Mouse (Mus musculus): ENCODE measurements around the gene Ddr2.

Ddr2 gene

DNA sequence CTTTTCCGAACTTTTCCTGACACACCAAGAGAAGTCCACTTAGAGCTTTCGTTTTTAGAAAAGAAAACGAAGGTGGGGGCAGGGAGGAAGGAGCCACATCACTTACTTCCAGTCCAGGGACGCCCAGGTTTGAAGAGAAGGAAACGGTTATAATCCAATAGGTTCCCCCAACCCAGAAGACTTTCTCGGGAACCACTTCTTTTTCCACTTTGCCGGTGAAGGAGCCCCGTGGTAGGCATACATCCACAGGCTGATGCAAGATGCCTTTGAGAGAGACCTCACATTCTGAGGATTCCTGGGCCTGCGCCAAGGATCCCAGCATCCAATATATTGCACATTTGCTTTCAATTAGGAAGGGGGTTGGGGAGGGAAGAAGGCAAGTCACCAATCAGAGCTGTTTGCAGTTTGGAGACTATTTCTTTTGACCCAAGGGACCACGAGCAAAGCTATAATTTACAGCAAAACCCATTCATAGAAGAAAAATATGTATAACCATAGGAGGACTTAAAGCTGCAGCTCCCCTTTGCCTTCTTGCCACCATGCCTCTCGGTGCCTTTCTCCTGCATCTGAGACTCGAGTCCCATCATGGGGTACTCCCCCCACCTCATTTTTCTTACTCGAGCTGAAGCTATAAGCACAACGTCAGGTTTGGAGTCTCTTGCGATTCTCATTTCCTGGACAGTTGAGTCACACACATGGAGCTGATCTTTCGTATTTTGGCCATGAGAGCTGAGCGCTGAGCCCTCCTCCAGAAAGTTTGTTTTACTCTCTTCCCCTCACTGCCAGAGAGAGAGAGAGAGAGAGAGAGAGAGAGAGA is at the start of gene Ddr2:
Ddr2 (minus strand) TSS at position 247 of the 817 bp plus-strand sequence.
- peak; percentile 77 for DNase-seq (ENCODE audit: extremely low spot score, low read depth, low spot score)

DNA sequence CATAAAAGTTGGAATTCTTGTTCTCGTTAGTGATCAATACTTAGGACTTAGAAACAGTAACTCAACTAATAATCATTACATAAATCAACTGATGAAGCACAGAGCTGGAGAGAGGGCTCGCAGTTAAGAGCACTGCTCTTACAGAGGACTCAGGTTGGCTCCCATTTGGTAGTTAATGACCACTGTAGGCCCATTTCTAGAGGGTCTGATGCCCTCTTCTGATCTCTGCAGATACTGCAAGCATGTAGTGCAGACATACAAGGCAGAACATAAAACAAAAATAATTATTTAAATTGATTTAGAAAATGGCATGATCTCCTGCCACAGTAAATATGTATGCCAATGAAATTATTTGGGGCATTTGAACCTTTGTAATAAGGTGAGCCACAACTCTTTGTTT is 49.1 kb upstream of the Ddr2 start:
- no peak for DNase-seq (ENCODE audit: extremely low spot score, low read depth, low spot score)

DNA sequence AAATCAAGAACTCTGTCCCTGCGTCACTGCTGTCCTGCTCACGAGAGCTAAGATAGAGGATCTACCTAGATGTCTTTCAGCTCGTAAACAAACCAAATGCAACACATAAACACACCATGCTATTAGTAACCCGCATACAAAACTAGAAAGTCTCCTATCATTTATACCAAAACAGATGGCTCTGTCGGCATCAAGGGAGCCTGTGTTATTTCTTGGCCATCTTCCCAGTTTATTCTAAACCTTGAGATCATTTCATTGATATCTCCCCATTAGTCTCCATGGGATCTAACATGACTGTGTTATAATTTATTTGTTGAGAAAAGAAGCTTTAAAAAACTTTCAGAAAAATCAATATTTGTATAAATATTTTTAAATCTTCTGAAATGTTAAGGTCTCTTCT is 45.2 kb upstream of the Ddr2 start:
- no peak for DNase-seq (ENCODE audit: extremely low spot score, low read depth, low spot score)

DNA sequence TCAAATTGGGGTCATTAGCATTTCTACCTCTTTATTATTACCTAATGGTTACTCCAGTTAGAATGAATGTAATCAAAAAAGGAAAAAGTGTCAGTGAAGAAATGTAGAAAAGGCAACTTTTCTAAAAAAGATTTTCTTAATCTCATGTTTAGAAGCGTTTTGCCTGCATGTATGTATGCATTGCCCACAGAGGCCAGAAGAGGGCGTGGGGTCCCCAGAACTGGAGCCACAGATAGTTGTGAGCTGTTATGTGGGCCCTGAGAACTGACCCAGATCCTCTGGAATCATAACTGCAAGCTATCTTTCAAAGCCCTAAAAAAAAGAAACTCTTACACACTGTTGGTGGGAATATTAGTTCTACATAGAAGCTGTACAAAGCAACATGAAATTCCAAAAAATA is 44.7 kb upstream of the Ddr2 start:
- DNase-seq (ENCODE audit: extremely low spot score, low read depth, low spot score) = no peak

DNA sequence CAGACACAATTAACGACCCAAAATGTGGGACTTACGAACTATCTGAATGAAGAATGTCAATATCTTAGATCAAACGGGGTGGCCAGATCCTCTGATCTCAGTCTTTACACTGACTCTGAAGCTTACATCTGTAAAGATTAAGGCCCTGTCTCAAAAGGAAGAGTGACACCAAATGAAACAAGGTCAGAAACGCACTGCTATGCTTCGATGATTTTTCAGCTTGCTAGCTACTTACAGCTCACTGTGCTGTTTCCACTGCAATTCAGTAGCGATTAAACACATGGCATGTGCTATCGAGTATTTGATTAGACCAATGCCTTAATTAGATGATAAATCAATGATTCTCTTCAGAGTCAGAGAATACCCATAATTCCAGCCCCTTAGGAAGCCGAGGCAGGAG is 43.4 kb upstream of the Ddr2 start:
- no peak for DNase-seq (ENCODE audit: extremely low spot score, low read depth, low spot score)

DNA sequence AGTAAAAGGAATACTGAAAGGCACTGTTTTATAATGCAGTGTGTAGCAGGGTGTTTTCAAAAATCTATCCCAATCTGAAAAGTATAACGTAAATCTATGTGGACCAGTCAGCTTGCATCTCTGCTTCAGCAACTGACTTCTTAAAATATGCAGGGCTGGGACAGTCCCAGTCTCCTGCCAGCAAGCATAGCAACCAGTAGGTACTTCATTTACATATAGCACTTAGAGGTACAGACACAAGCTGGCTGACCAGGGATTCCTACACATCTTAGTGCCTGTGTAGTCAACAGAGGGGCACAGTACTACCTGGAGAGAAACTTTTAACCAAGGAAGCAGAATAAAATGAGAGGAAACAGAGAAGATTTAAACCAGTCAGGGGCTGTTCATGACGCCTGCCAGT is 42.0 kb upstream of the Ddr2 start:
- DNase-seq (ENCODE audit: extremely low spot score, low read depth, low spot score) = no peak

DNA sequence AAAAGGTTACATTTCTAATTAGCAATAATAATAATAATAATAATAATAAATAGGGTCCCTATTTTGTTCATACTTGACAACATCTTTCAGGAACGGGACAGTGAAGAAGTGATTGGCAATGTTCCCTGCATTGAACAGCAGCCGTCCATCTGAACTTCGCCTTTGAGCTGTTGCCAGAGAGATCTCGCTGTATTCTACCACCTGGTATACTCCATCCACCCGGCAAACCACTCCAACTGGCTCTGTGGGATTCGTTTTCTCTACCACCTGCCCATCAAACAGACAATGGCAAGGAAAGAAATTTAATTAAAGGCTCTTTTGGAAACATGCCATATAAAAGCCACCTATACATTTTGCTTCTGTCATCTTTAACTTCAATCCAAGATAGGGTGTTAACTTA is 40.3 kb upstream of the Ddr2 start:
- no peak for DNase-seq (ENCODE audit: extremely low spot score, low read depth, low spot score)

DNA sequence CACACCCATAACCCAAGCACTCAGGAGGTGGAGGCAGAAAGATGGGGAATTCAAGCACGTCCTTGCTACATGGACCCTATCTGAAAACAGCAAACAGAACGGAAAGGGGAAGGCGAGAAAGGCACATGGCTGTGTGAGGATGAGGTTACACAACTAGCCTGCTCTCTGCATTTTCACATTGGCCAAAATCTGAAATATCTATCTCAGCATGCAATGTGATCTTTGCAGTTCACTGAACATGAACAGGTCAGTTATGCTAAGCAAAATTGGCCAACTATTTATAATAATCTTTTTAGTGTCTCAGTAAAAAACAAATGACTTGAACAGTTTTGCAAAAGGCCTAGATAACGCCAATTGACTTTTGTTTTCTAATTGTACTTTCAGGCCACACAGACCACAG is 39.2 kb upstream of the Ddr2 start:
- no peak for DNase-seq (ENCODE audit: extremely low spot score, low read depth, low spot score)

DNA sequence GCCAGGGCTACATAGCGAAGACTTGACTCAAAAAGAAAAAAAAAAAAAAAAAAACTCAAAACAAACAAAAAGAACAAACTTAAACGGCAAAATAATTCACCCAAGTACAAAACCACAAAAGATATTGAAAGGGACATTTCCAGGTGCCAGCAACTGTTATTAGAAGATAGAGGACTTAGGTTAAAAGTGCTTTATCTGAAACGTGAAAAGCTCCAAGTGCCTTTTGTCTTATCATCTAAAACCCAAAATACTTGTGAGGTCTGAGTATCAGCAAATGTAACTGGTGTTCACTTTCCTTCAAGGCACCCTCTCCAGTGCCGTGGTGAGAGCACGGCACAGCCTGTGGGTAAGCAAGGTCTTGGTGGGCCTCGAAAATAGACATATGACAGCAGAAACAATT is 38.0 kb upstream of the Ddr2 start:
- no peak for DNase-seq (ENCODE audit: extremely low spot score, low read depth, low spot score)

DNA sequence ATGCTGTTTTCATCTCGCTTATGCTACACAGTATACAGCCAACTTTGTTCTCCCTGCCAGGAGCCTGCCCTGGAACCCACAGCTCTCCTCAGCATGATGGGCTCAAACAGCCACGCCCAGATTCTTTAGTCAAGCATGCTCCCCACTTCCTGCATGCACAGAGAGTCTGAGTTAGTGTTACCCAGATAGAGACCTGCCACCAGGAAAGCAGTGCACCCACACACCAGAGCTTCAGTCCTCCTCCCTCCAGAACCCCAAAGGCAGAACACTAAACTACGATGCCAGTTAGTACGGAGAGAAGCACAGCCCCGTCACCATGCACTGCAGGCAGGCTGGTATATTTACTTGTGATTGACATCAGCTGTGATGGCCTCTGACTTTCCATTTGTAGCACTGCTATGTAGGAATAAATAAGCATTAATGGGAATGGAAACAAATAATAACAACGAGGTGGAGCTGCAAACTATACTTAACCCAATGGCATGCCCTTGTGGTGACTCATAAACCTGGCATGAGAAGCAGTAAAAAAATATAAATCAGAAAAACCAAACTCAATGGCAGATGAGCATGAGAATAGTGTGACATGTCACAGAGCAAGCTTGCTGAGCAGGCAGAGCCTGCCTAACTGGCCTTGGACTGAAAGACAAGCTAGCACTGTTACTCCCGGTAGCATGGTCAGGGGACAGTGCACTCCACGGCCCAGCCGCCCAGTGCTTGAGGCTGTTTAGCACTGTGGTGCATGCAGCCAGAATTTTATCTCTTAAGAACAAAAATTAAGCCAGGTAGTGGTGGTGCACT is 37.3 kb upstream of the Ddr2 start:
- DNase-seq (ENCODE audit: extremely low spot score, low read depth, low spot score) = no peak

DNA sequence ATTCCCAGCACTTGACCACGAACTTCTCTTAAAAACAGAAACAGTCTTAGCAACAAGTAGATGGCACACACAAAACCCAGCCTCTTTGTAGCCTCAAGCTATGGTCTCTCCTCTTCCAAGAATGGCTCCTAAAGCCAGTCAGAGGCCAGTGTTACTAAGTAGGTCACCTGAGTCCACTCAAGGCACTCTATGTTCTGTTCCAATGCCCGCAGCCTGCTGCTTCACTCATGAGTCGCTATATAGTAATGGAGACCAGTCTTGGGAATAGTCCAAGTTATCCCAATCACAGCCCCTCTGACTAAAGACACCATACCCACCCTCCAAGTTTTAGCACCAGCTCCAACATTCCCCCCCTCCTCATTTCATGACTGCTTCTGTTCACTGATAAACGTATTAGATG is 35.0 kb upstream of the Ddr2 start:
- no peak for DNase-seq (ENCODE audit: extremely low spot score, low read depth, low spot score)

DNA sequence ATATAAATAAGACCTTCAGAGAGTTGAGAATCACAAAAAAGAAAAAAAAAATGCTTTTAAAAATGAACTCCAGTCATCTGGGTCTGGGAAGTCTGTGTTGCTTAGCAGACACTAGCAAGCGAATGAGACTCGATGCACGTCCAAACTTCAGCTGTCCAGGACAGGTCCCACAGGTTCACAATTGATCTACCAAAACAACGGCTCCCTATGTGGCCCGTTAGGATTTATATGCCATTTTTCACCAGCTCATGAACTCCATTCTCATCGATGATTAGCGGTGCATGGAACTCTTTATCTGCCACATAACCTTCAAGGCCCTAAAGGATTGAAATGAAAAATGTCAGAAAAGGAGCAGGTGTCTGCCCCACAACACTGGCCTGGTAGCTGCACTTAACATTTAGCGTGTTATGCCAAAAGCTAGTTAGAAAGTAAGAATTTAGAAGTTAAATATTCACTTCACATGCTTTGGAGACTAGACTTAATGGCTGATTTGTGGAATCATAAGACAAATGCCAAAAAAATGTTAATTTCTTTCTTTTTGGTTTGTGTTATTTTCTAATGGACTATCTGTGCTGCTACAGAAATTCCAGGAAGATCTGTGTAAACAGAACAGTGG is 31.8 kb upstream of the Ddr2 start:
- no peak for DNase-seq (ENCODE audit: extremely low spot score, low read depth, low spot score)

DNA sequence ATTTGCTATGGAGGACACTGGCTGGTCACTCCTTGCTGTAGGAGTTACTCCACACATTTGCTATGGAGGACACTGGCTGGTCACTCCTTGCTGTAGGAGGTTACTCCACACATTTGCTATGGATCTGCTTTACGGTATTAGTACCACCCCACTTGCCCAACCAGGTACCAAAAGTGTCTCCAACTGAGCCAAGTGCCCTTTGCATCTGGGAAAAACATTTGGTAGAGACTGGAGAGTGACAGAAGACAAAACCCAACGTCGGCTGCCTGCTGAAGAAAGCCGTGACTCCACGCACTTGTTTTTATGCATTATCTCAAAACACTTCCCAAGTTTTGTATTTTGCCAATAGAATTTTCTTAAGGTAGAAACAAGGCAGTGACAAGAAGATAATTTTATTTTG is 31.1 kb upstream of the Ddr2 start:
- no peak for DNase-seq (ENCODE audit: extremely low spot score, low read depth, low spot score)

DNA sequence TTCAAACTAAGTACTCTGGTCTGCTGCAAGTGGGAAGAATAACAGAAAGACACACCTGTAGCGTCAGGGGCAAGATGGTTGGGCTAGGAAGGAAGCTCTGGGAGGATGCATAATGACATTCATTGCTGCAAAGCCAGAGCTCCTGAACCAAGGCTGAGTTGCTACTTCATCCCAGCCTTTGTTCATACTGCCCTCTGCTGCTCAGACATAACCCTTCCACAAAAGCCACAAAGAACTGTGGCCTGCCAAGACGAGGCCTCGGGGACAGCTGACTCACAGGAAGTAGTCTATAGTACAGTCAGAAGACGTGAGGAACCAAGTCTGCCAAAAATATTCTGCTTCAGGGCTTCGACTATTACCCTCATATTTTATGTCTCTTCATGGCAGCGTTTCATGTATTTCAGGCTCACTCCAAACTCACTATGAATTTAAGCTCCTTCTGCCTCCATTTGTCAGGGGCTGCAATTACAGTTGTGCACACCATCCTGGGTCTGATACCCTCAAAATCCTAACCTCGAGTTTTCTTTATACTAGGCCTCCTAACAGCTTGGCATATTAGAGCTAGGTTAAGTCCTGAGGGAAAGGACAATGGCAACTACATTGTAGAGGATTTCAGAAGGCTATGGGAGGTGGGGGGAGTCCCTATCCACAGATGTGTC is 25.9 kb upstream of the Ddr2 start:
- peak; percentile 41 for DNase-seq (ENCODE audit: extremely low spot score, low read depth, low spot score)

DNA sequence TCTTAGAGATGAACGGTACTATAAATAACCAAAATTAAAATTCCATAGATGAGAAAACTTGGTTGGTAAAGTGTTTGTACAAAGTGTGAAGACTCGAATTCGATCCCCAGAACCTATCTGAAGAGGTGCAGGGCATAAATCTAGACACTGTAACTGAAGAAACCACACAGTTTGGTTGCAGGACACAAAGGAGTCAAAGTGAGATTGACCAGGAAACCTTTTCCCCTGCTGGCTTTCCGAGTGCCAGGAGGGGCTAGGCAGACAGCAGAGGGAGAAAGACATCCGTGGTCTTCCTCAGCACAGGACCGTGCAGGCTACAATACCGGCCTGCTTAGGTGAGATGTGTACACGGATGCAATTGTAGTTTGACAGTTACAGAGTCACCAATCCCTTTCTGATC is 23.7 kb upstream of the Ddr2 start:
- no peak for DNase-seq (ENCODE audit: extremely low spot score, low read depth, low spot score)

DNA sequence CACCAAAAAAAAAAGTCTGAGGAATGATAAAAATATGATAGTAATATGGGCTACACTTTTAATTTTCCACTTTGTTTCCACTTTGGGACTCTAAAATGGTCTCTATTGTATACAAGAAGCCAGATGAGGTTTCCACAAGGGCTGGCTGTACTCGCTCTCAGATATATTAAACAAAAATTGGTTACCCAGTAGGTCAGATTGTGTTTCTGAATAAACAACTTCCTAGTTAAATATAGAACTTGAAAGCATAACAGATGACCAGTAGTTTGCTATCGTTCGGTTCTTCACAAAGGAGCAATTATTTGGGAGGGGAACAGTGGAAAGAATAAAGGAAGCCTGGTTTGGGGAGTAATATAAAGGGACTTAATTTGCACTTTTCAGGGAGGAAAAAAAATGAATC is 20.4 kb upstream of the Ddr2 start:
- DNase-seq (ENCODE audit: extremely low spot score, low read depth, low spot score) = no peak

DNA sequence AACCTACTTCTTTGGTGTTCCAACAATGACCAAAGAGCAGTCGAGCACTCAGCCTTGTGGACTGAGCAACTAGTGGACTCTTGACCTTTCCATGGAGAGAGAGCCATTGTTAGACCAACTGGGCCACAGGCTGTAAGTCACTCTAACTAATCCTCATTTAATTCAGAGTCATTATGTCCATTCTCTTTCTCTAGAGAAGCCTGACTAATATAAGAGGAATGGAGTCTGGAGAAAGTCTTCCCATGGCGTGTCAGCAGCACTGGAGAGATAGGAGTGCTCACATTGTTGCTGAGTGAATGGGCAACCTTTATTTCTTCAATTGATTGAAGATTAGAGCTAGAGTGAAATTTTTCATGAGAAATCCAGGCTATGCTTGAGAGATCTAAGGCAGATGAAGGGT is 14.1 kb upstream of the Ddr2 start:
- no peak for DNase-seq (ENCODE audit: extremely low spot score, low read depth, low spot score)

DNA sequence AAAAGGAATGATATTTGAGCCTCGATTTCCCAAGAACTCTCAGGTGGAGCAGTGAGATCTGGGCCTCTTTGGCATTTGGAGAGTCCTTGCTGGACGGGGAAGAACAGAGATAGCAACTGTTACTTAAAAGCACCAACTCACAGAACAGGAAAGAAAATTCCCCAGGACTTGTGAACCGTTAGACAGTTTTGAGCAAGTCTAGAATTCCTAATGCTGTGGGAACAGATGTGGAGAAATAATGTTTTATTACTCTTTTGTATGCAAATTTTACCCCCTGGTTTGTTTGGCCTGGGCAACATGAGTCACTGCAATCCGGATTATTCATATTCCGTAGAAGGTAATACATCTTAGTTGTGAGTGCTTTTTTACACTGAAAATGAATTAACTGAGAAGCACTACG is 3.1 kb upstream of the Ddr2 start:
- DNase-seq (ENCODE audit: extremely low spot score, low read depth, low spot score) = no peak

DNA sequence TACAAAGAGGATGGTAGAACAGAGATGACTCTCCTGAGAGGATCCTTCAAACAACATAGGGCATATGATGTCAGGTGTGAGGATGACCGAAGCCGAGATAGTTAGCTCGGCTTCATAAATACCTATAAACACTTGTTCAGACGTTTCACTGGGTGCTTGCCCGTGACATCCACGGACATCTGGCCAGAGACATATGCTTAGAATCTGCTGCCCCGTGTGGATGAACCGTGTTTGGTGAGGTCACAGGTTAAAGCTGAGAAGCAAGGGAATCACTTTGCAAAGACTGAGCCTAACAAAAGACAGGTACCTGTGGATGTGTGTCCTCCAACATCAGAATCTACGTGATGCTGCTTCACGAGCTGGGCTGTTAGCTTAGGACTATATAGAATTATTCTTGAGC is 1.7 kb upstream of the Ddr2 start:
- DNase-seq (ENCODE audit: extremely low spot score, low read depth, low spot score) = no peak

DNA sequence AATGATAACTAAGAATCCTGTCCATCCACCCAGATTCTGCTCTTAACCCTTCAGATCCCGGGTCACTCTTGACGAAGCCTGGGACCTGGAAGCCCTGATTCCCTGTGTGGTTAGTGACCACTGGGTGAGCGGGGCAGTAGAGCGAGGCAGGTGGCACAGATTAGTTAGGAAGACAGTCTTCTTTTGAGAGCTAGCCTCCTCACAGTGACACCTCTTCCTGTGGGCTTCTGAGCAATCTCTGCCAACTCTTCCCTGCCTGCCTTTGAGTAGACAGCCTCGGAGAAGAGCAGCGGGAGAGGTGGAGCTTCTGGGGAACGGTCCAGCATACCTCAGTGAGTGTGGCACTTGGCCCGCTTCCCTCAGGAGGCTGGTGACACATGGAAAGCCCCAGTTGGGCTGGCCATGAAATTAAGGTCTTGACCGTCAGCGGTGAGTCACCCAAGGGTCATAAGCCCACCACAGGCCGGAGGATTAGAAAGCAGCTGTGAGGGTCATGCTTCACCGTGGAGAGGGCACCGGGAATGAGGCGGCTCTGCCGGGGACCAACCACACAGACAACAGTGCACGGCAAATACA is 1.2 kb upstream of the Ddr2 start:
- DNase-seq (ENCODE audit: extremely low spot score, low read depth, low spot score) = no peak

All from hindlimb bud, embryonic 11.5 days (tissue).